Mouse (Mus musculus): ENCODE data around the gene Rsrc1. TPM values are rescaled to one million over a fixed set of nuclear protein-coding genes. Genes with fewer than 3 reads are reported as not detected.
"Not testable (repeated sequence)": the region's sequence is repeated elsewhere in the genome, so short reads cannot be mapped to it uniquely, and the experiment has no call there.

Gene Rsrc1
- polyA plus RNA-seq, 1 experiment from 2014 or later, result 47.8 TPM

- Histone ChIP-seq H3K4me1 (replicated peaks; ENCODE audit: control insufficient read depth, insufficient read depth, low read length) (no peaks in the 10 kb centered on the region), H3K9me3 (ENCODE audit: control insufficient read depth, low read length) (no peaks in the 10 kb centered on the region), H3K27ac (ENCODE audit: low read depth, low read length) (no peak overlapping the region), H3K4me2 (replicated peaks; ENCODE audit: low read depth, low read length) (no peak overlapping the region), H3K36me3 (ENCODE audit: control insufficient read depth, insufficient read depth, low read length) (no peaks in the 10 kb centered on the region), H3K9ac (ENCODE audit: low read depth, low read length) (no peak overlapping the region), H3K27me3 (ENCODE audit: control insufficient read depth, insufficient read depth, low read length) (no peaks in the 10 kb centered on the region), H3K4me3 (ENCODE audit: low read depth, low read length) (no peak overlapping the region)
- no peak for ATAC-seq (ENCODE audit: low FRiP score)
- 90% methylated on average over 2 of the region's 2 CpGs for WGBS
- DNase-seq (ENCODE audit: low spot score), result no peak
These were observed 163.8 kb downstream of the Rsrc1 start for GRCm38 (mm10) chr3:67144952-67145351.

- Histone ChIP-seq H3K9ac (ENCODE audit: low read depth, low read length) (no peak overlapping the region), H3K9me3 (ENCODE audit: control insufficient read depth, low read length) (no peaks in the 10 kb centered on the region), H3K36me3 (ENCODE audit: control insufficient read depth, insufficient read depth, low read length) (no peaks in the 10 kb centered on the region), H3K27ac (ENCODE audit: low read depth, low read length) (no peak overlapping the region), H3K4me3 (ENCODE audit: low read depth, low read length) (no peak overlapping the region), H3K4me1 (replicated peaks; ENCODE audit: control insufficient read depth, insufficient read depth, low read length) (no peaks in the 10 kb centered on the region), H3K27me3 (ENCODE audit: control insufficient read depth, insufficient read depth, low read length) (no peaks in the 10 kb centered on the region), H3K4me2 (replicated peaks; ENCODE audit: low read depth, low read length) (no peak overlapping the region)
- DNase-seq (ENCODE audit: low spot score), result no peak
- ATAC-seq (ENCODE audit: low FRiP score), result no peak
- WGBS, result 95% methylated on average over 1 of the region's 1 CpGs
These were observed 165.1 kb downstream of the Rsrc1 start for GRCm38 (mm10) chr3:67146280-67146679.

DNA sequence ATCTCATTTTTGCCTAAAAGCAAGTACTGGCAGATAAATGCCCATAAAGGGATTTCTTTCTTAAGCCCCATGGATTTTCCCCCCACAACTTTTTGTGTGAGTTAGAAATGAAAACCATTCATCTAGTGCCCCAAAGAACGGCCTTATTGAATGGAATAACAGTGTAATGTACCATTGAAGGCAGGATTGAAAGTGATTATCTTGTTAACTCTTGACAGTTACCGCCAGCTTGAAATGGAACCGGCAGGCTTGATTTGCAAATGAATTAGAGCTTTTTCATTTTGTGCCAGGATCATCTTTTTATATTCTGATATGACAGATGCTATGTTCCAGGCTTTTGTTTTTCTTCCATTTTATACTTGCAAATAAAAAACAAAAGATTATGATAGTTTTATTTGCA, 166.1 kb downstream of the Rsrc1 start:
- no peaks in the 10 kb centered on the region for H3K36me3 ChIP-seq (ENCODE audit: control insufficient read depth, insufficient read depth, low read length)
- no peaks in the 10 kb centered on the region for H3K4me1 ChIP-seq (replicated peaks; ENCODE audit: control insufficient read depth, insufficient read depth, low read length)
- H3K27ac ChIP-seq (ENCODE audit: low read depth, low read length), result no peak overlapping the region
- no peak for ATAC-seq (ENCODE audit: low FRiP score)
- no peaks in the 10 kb centered on the region for H3K27me3 ChIP-seq (ENCODE audit: control insufficient read depth, insufficient read depth, low read length)
- no peaks in the 10 kb centered on the region for H3K9me3 ChIP-seq (ENCODE audit: control insufficient read depth, low read length)
- no peak overlapping the region for H3K4me3 ChIP-seq (ENCODE audit: low read depth, low read length)
- H3K4me2 ChIP-seq (replicated peaks; ENCODE audit: low read depth, low read length), result no peak overlapping the region
- no peak for DNase-seq (ENCODE audit: low spot score)
- 47% methylated on average over 3 of the region's 3 CpGs for WGBS
- H3K9ac ChIP-seq (ENCODE audit: low read depth, low read length), result no peak overlapping the region

DNA sequence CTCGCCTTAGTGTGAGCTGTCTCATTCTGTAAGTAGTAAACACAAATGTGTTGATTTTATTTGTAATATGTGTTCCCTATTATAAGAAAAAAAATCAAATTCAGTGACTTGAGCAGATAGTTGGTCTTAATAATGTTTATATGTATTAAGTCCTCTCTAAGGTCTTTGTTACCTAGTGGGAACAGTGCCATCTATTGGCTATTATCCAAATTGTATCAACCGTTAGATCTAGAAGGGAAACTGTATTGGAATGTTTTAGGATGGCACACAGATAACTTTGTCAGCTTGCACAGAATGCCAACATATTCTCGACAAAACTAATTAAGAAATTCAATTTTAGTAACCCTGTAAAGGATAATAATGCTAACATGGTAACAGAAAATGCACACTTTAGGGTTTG, 216.0 kb downstream of the Rsrc1 start:
- WGBS, result 45% methylated on average over 3 of the region's 3 CpGs

DNA sequence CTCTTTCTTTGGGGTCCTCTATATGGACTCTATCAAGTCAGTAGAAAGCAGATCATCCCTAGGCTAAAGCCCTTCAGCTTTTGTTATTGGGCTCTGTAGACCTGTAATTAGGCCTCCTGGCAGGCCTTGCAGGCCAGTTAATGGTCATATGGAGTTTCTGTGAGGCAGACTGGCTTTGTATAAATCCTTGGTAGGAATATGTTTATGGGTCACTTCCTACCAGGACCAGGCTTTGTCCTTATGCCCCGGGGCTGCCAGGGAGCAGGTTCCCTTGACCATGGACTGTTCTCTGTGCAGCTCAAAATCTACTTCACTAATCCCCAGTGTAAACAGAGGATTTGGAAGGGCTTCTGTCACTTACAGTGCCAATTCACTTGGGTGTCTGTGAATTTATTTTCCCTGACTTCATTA, 231.9 kb downstream of the Rsrc1 start:
- H3K4me1 ChIP-seq (replicated peaks; ENCODE audit: control insufficient read depth, insufficient read depth, low read length), result no peaks in the 10 kb centered on the region
- H3K4me3 ChIP-seq (ENCODE audit: low read depth, low read length), result no peak overlapping the region
- no peaks in the 10 kb centered on the region for H3K27me3 ChIP-seq (ENCODE audit: control insufficient read depth, insufficient read depth, low read length)
- 74% methylated on average over 1 of the region's 1 CpGs for WGBS
- no peak overlapping the region for H3K9ac ChIP-seq (ENCODE audit: low read depth, low read length)
- ATAC-seq (ENCODE audit: low FRiP score), result no peak
- no peak overlapping the region for H3K27ac ChIP-seq (ENCODE audit: low read depth, low read length)
- H3K36me3 ChIP-seq (ENCODE audit: control insufficient read depth, insufficient read depth, low read length), result no peaks in the 10 kb centered on the region
- no peak overlapping the region for H3K4me2 ChIP-seq (replicated peaks; ENCODE audit: low read depth, low read length)
- DNase-seq (ENCODE audit: low spot score), result no peak
- no peaks in the 10 kb centered on the region for H3K9me3 ChIP-seq (ENCODE audit: control insufficient read depth, low read length)

More for the DNA sequence above, 216.0 kb downstream of the Rsrc1 start:
- DNase-seq (ENCODE audit: low spot score) (peak; percentile 44), ATAC-seq (ENCODE audit: low FRiP score) (no peak)
- Histone ChIP-seq H3K9ac (ENCODE audit: low read depth, low read length) (no peak overlapping the region), H3K4me1 (replicated peaks; ENCODE audit: control insufficient read depth, insufficient read depth, low read length) (no peaks in the 10 kb centered on the region), H3K36me3 (ENCODE audit: control insufficient read depth, insufficient read depth, low read length) (no peaks in the 10 kb centered on the region), H3K27me3 (ENCODE audit: control insufficient read depth, insufficient read depth, low read length) (no peaks in the 10 kb centered on the region), H3K9me3 (ENCODE audit: control insufficient read depth, low read length) (no peaks in the 10 kb centered on the region), H3K4me2 (replicated peaks; ENCODE audit: low read depth, low read length) (no peak overlapping the region), H3K27ac (ENCODE audit: low read depth, low read length) (no peak overlapping the region), H3K4me3 (ENCODE audit: low read depth, low read length) (no peak overlapping the region)

- 45% methylated on average over 3 of the region's 3 CpGs for WGBS
These were observed 251.5 kb downstream of the Rsrc1 start for GRCm38 (mm10) chr3:67232617-67233241.

GRCm38 (mm10) chr3:67242451-67242850, 261.3 kb downstream of the Rsrc1 start:
- ATAC-seq (ENCODE audit: low FRiP score); H3K27ac ChIP-seq (ENCODE audit: low read depth, low read length); H3K27me3 ChIP-seq (ENCODE audit: control insufficient read depth, insufficient read depth, low read length); H3K4me3 ChIP-seq (ENCODE audit: low read depth, low read length); H3K9me3 ChIP-seq (ENCODE audit: control insufficient read depth, low read length); DNase-seq (ENCODE audit: low spot score); H3K4me1 ChIP-seq (replicated peaks; ENCODE audit: control insufficient read depth, insufficient read depth, low read length); H3K9ac ChIP-seq (ENCODE audit: low read depth, low read length); H3K4me2 ChIP-seq (replicated peaks; ENCODE audit: low read depth, low read length); H3K36me3 ChIP-seq (ENCODE audit: control insufficient read depth, insufficient read depth, low read length): not testable (repeated sequence)
- 92% methylated on average over 10 of the region's 10 CpGs for WGBS

More at GRCm38 (mm10) chr3:67232617-67233241, 251.5 kb downstream of the Rsrc1 start:
- no peak for ATAC-seq (ENCODE audit: low FRiP score)
- Histone ChIP-seq H3K4me2 (replicated peaks; ENCODE audit: low read depth, low read length) (no peak overlapping the region), H3K36me3 (ENCODE audit: control insufficient read depth, insufficient read depth, low read length) (no peaks in the 10 kb centered on the region), H3K9ac (ENCODE audit: low read depth, low read length) (no peak overlapping the region), H3K4me1 (replicated peaks; ENCODE audit: control insufficient read depth, insufficient read depth, low read length) (no peaks in the 10 kb centered on the region), H3K9me3 (ENCODE audit: control insufficient read depth, low read length) (no peaks in the 10 kb centered on the region), H3K4me3 (ENCODE audit: low read depth, low read length) (no peak overlapping the region), H3K27ac (ENCODE audit: low read depth, low read length) (no peak overlapping the region), H3K27me3 (ENCODE audit: control insufficient read depth, insufficient read depth, low read length) (no peaks in the 10 kb centered on the region)
- DNase-seq (ENCODE audit: low spot score), result peak; percentile 4

DNA sequence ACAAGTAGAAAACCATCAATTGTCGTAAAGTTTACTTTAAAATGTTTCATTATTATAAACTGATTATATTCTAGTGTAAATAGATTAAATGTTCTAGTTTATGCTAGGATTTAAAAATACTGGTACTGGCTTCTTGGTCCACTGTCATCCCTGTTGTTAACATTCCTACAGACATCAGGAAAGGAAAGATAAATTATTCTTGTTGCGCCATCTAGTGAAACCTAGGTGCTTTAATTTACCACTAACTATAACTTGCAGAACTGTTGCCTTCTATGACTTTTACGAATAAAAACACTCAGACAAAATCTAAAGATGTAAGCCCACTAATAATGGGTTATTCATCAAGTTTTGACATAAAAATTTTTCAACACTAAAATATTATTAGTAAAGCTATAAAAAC, 286.3 kb downstream of the Rsrc1 start:
- Histone ChIP-seq H3K36me3 (ENCODE audit: control insufficient read depth, insufficient read depth, low read length) (no peaks in the 10 kb centered on the region), H3K9me3 (ENCODE audit: control insufficient read depth, low read length) (no peaks in the 10 kb centered on the region), H3K27ac (ENCODE audit: low read depth, low read length) (no peak overlapping the region), H3K4me3 (ENCODE audit: low read depth, low read length) (no peak overlapping the region), H3K9ac (ENCODE audit: low read depth, low read length) (no peak overlapping the region), H3K27me3 (ENCODE audit: control insufficient read depth, insufficient read depth, low read length) (no peaks in the 10 kb centered on the region), H3K4me2 (replicated peaks; ENCODE audit: low read depth, low read length) (no peak overlapping the region), H3K4me1 (replicated peaks; ENCODE audit: control insufficient read depth, insufficient read depth, low read length) (no peaks in the 10 kb centered on the region)
- no peak for DNase-seq (ENCODE audit: low spot score)
- ATAC-seq (ENCODE audit: low FRiP score), result no peak
- 70% methylated on average over 3 of the region's 3 CpGs for WGBS

- H3K4me1 ChIP-seq (replicated peaks; ENCODE audit: control insufficient read depth, insufficient read depth, low read length), result no peaks in the 10 kb centered on the region
- no peak overlapping the region for H3K9ac ChIP-seq (ENCODE audit: low read depth, low read length)
- no peak overlapping the region for H3K4me2 ChIP-seq (replicated peaks; ENCODE audit: low read depth, low read length)
- H3K4me3 ChIP-seq (ENCODE audit: low read depth, low read length), result no peak overlapping the region
- no peaks in the 10 kb centered on the region for H3K9me3 ChIP-seq (ENCODE audit: control insufficient read depth, low read length)
- no peak overlapping the region for H3K27ac ChIP-seq (ENCODE audit: low read depth, low read length)
- no peaks in the 10 kb centered on the region for H3K27me3 ChIP-seq (ENCODE audit: control insufficient read depth, insufficient read depth, low read length)
- no peak for ATAC-seq (ENCODE audit: low FRiP score)
- 89% methylated on average over 4 of the region's 4 CpGs for WGBS
- H3K36me3 ChIP-seq (ENCODE audit: control insufficient read depth, insufficient read depth, low read length), result no peaks in the 10 kb centered on the region
- DNase-seq (ENCODE audit: low spot score), result no peak
These were observed 298.6 kb downstream of the Rsrc1 start for GRCm38 (mm10) chr3:67279781-67280180.
